Mouse (Mus musculus): ENCODE results near the gene Gm32742. TPM values are rescaled to one million over a fixed set of nuclear protein-coding genes. Genes with fewer than 3 reads are reported as not detected.

The Gm32742 gene
- polyA plus RNA-seq (2017; shearing (Covaris generic)), result not detected

DNA sequence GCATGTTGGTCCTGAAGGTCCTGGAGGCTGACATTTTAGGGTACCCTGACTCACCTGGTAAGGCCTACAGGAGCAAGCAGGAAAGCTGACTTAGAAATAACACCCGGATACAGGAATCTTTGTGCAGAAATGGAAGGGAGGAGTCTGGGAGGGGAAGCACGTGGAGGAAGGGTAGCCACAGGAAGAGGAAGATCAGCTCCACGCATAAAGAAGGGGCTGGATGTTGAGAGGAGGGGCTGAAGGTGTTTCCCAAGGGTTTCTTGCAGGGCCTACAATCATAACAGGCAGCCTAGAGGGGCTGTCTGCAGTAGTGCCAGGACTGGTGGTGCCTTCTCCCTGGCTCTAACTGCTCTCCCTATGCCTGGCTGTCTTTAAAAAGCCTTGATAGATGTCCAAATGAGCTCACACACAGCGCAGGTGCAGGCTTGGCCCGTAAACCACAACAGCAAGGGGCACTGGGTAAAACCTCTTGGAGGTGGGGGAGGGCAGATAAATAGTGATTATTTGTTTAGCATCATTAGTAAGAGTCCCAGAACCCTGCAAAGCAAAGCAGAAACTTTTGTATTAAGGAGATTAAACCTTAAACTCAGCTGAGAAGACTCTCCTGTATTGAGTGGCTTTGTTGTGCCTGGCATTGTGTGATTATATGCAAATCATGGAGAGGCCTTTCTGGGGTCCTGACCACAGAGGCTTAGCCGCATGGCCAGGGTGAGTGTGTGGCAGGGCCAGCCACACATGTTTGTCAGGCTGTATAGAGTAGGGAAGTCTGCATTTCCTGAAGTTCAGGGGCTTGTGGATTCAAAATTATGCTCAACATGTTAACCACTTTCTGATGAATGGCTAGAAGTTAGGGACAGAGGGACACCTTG is at the start of gene Gm32742:
Gene Gm32742 (minus strand): TSS at position 206 of the 869 bp plus-strand sequence.
- no peak for ATAC-seq

GRCm38 (mm10) chr9:51213729-51214237 is 48.5 kb upstream of the Gm32742 start:
- peak; percentile 62 for ATAC-seq

DNA sequence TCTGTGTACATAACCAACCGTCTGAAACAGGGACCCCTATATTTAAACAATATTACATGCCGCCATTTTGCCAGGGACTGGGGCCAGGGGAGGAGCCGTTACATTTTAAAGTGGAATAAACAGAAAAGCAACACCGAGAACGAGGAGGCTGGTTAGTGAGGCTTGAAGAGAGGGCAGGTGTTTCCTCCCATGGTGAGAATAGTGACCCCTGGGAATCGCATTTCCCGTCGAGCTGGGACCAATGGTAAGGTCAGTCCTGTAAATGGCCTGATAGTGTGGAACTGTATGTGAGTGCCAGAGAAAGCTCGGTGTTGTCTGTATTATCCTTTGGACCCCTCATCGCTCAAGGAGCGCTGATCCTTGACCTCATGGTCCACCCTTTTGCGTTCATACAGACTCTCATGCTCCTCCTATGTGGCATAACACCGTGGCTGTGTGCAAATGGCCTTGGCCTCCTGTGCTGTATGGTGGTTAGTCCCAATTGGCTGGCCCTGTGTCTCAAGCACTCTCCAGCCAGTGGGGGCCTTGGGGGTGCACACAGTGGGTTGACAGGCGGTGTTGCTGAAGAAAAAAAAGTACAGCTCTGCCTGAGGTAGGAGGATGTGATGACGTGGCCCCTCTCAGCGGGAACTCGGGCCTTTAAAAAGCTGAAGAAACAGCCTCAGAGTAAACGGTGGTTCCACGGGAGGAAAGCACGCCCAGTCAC is 47.9 kb upstream of the Gm32742 start, which contains the start of gene Pou2af1:
Gene Pou2af1 (plus strand): TSS at position 686 of the 706 bp plus-strand sequence.
- ATAC-seq, result peak; percentile 89

DNA sequence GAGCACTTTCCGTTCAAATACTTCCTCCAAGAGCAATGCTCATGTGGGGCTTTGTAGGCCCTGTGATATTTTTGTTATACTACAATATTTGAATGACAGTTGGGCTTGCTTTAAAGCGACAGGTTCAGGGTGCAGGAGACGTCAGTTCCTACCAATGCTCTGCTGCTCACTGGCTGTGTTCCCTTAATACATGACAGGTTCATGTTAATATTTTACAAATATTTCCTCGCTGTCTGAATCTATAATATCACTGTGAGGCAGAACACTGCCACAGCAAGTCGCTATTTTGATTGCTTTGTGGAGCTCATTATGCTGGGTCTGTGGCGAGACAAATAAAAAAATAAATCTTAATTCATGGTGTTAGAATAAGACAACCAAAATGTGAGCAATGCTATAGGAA is 45.9 kb upstream of the Gm32742 start:
- ATAC-seq, result no peak

- no peak for ATAC-seq
Observed at GRCm38 (mm10) chr9:51208974-51209332, 43.6 kb upstream of the Gm32742 start.

- ATAC-seq, result no peak
Observed at GRCm38 (mm10) chr9:51194790-51195189, 29.5 kb upstream of the Gm32742 start.

DNA sequence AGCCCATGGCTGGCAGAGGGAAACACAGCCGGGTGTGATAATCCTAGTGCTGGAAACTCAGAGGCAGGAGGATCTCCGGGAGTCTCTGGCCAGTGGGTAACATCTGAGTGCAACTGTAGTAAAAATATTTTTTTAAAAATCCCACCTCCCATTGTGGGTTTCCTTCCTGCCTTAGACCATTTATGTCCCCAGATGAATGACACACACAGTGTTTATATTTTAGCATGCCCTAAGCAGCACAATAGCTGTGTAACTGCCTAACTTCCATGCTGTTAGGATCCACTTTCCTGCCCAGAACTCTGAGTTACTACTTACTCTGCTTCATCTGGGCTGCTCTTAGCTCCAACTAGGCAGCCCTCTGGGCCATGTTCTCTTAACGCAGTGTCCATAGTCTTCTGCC is 25.3 kb upstream of the Gm32742 start:
- ATAC-seq, result no peak

DNA sequence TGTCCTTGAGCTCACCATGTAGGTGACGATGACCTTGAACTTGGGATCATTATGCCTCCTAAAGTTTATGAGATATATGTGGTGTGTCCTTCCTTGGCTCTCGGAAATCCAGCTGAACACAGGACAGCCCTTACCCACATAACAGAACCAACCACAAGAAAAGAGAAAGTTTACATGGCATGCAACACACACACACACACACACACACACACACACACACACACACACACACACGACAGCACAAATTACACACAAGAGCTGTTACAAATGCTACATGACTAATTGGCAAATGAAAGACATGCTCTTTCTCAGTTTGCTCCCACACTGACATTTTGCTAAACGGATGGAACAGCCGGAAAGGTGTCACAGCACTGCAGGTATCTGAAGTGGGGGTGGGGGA is 20.6 kb upstream of the Gm32742 start:
- ATAC-seq, result no peak

- no peak for ATAC-seq
Observed at GRCm38 (mm10) chr9:51185386-51185785, 20.1 kb upstream of the Gm32742 start.

GRCm38 (mm10) chr9:51182716-51183710 is 17.7 kb upstream of the Gm32742 start:
- ATAC-seq, result no peak

GRCm38 (mm10) chr9:51180621-51181020 is 15.3 kb upstream of the Gm32742 start:
- no peak for ATAC-seq

GRCm38 (mm10) chr9:51178297-51178696 is 13.0 kb upstream of the Gm32742 start:
- no peak for ATAC-seq

- no peak for ATAC-seq
Observed at GRCm38 (mm10) chr9:51175722-51176121, 10.4 kb upstream of the Gm32742 start.

GRCm38 (mm10) chr9:51174890-51175464 is 9.7 kb upstream of the Gm32742 start:
- no peak for ATAC-seq

DNA sequence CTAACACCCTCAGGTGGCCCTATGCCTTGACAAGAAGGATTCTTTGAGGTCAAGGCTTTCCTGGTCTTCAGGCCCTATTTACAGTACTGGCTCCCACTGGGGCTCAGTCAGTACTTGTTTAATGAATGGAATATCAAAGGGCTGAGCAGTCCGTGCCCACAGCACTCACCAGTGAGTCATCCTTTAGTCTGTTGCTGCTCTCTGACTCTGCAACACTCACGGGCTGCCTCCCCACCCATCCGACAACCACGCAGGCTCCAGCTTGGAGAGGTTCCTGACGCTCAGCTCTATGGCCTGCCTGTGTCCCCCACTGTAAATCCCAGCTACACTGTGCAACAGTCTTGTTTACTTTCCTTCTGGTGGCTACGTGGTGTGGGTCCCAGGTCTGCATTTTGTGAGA is 5.0 kb upstream of the Gm32742 start:
- ATAC-seq, result no peak

- no peak for ATAC-seq
Observed at GRCm38 (mm10) chr9:51169133-51169532, 3.8 kb upstream of the Gm32742 start.

- ATAC-seq, result no peak
Observed at GRCm38 (mm10) chr9:51168698-51169097, 3.4 kb upstream of the Gm32742 start.

GRCm38 (mm10) chr9:51167954-51168353 is 2.6 kb upstream of the Gm32742 start:
- ATAC-seq, result no peak

- ATAC-seq, result no peak
Observed at GRCm38 (mm10) chr9:51163989-51164388, 1.3 kb downstream of the Gm32742 start.

- peak; percentile 68 for ATAC-seq
Observed at GRCm38 (mm10) chr9:51161771-51162388, 3.4 kb downstream of the Gm32742 start.

GRCm38 (mm10) chr9:51152079-51152752 is 13.1 kb downstream of the Gm32742 start:
- no peak for ATAC-seq

All from activated CD4-positive, CD25-positive, alpha-beta regulatory T cell, adult 4 months (primary cell).